8 mouse cellular contexts compared by ENCODE assay signal in the genomic region with DNA sequence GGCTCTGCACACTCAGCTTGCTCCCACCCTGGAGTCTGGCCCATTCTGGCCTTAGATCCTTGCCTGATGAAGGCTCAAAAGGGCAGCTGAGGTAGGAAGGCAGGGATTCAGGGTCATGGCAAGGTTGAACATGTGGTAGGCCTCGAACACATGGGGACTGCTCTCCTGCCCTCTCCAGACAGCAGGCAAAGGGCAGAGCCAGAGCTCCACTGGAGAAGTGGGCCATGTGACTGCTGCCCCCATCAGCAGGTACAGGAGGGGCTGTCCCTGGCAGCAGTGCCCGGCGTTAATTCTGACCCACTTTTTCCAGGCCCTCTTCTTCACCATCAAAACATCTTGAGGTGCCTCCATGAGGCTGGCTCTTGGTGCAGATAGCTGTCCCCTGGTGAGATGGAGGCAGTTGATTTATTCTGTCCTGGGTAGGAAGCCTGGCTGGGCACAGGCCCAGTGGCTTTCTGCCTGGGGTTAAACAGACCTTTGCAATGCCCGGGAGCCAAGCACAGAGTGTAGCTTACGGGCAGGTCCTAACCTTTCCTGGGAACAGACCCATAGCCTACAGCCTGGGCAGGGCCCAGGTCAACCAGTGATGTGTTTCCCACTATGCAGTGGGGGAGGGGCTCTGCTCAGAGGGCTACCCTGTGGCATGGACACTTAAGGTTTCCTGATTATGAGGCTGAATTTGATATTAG. TPM values are rescaled to one million over a fixed set of nuclear protein-coding genes. Genes with fewer than 3 reads are reported as not detected.
A peak's percentile ranks its signal among the peaks of the same experiment; 100 is the strongest.
DNase-seq lines count a peak whose midpoint lies in the region; ATAC-seq lines count a peak whose summit lies in the region.

No protein-coding gene starts in this region.

- 56% methylated on average over 5 of the region's 5 CpGs for WGBS in liver, embryonic 15.5 days (ENCODE audit: insufficient replicate concordance)

- H3K9me3 ChIP-seq in liver, embryonic 15.5 days (replicated peaks) = no peaks in the 10 kb centered on the region

- H3K36me3 ChIP-seq in liver, embryonic 15.5 days (replicated peaks) = peaks cover 55% of the 10 kb centered on the region

- H3K9ac ChIP-seq in liver, embryonic 15.5 days = peak overlapping the region; percentile 97

- peak overlapping the region; percentile 87 for H3K4me2 ChIP-seq in liver, embryonic 15.5 days

- H3K4me3 ChIP-seq in liver, embryonic 15.5 days (replicated peaks) = peak overlapping the region; percentile 94

- H3K4me1 ChIP-seq in liver, embryonic 15.5 days (replicated peaks) = peaks cover 73% of the 10 kb centered on the region

- peak overlapping the region; percentile 96 for H3K27ac ChIP-seq in liver, embryonic 15.5 days (replicated peaks)

- H3K27me3 ChIP-seq in liver, embryonic 15.5 days = no peaks in the 10 kb centered on the region

- ATAC-seq in liver, embryonic 15.5 days (ENCODE audit: insufficient read depth) = no peak
- ATAC-seq in granulocyte monocyte progenitor cell, adult 5-6 weeks (replicated peaks; ENCODE audit: poor library complexity, severe bottlenecking) = no peak

- peak; percentile 48 for DNase-seq in kidney, adult 18-20 months
- DNase-seq in kidney, adult 9 months = no peak
- DNase-seq in cerebellum, postnatal 10 days = peak; percentile 47 to 51
- DNase-seq in gastrocnemius, postnatal 25 days = peak; percentile 89
- no peak for DNase-seq in MN1 (ENCODE audit: low spot score)
- no peak for DNase-seq in urinary bladder, postnatal 10 days (ENCODE audit: low spot score)

RNA-seq across cellular contexts. Expression of a gene that starts 2.3 kb away (rescaled TPM):
- total RNA-seq in gastrocnemius, postnatal 25 days (2021) = 100 to 1,000 TPM; 513 to 650 TPM
- 980 and 1,043 TPM in 2 replicates for polyA plus RNA-seq in liver, embryonic 15.5 days (2015; fragmentation: Nextera tagmentation; extraction: Ambion mirVana)
- total RNA-seq in granulocyte monocyte progenitor cell, adult 5-6 weeks (2014; fragmentation: Nextera tagmentation) = 253 and 319 TPM in 2 replicates
- 278 and 345 TPM in 2 replicates for total RNA-seq in granulocyte monocyte progenitor cell, adult 5-6 weeks (2017)

RNA-seq across cellular contexts. Expression of a gene that starts 9.9 kb away (rescaled TPM):
- total RNA-seq in gastrocnemius, postnatal 25 days (2021) = under 1 TPM; 0.67 TPM
- 0.02 TPM in 1 of 2 replicates, not detected in the other for polyA plus RNA-seq in liver, embryonic 15.5 days (2015; fragmentation: Nextera tagmentation; extraction: Ambion mirVana)
- total RNA-seq in granulocyte monocyte progenitor cell, adult 5-6 weeks (2014; fragmentation: Nextera tagmentation) = 0.28 TPM in 1 of 2 replicates, not detected in the other
- total RNA-seq in granulocyte monocyte progenitor cell, adult 5-6 weeks (2017) = 0.39 TPM in 1 of 2 replicates, not detected in the other

RNA-seq across cellular contexts. Expression of a gene that starts 17.7 kb away (rescaled TPM):
- 1 to 10 TPM; 4.0 to 4.4 TPM for total RNA-seq in gastrocnemius, postnatal 25 days (2021)
- polyA plus RNA-seq in liver, embryonic 15.5 days (2015; fragmentation: Nextera tagmentation; extraction: Ambion mirVana) = 0.15 and 0.37 TPM in 2 replicates
- total RNA-seq in granulocyte monocyte progenitor cell, adult 5-6 weeks (2014; fragmentation: Nextera tagmentation) = 2.2 TPM in 1 of 2 replicates, not detected in the other
- total RNA-seq in granulocyte monocyte progenitor cell, adult 5-6 weeks (2017) = 0.34 TPM in 1 of 2 replicates, not detected in the other

RNA-seq across cellular contexts. Expression of a gene that starts 24.6 kb away (rescaled TPM):
- 100 to 1,000 TPM; 329 to 332 TPM for total RNA-seq in gastrocnemius, postnatal 25 days (2021)
- 105 and 107 TPM in 2 replicates for polyA plus RNA-seq in liver, embryonic 15.5 days (2015; fragmentation: Nextera tagmentation; extraction: Ambion mirVana)
- 110 and 115 TPM in 2 replicates for total RNA-seq in granulocyte monocyte progenitor cell, adult 5-6 weeks (2014; fragmentation: Nextera tagmentation)
- total RNA-seq in granulocyte monocyte progenitor cell, adult 5-6 weeks (2017) = 98.7 and 142 TPM in 2 replicates

RNA-seq across cellular contexts. Expression of a gene that starts 37.4 kb away (rescaled TPM):
- total RNA-seq in gastrocnemius, postnatal 25 days (2021) = 10 to 100 TPM; 19.1 to 19.6 TPM
- 21.4 and 23.1 TPM in 2 replicates for polyA plus RNA-seq in liver, embryonic 15.5 days (2015; fragmentation: Nextera tagmentation; extraction: Ambion mirVana)
- total RNA-seq in granulocyte monocyte progenitor cell, adult 5-6 weeks (2014; fragmentation: Nextera tagmentation) = 7.4 and 9.7 TPM in 2 replicates
- total RNA-seq in granulocyte monocyte progenitor cell, adult 5-6 weeks (2017) = 8.1 and 14.6 TPM in 2 replicates

Comparison
In these comparisons a context has a peak if more than half of its experiments do, and no peak if none do; other contexts are left out.
1. DNase-seq: peak in kidney, adult 18-20 months (single experiment), cerebellum, postnatal 10 days (2 of 2) and gastrocnemius, postnatal 25 days (single experiment); none in kidney, adult 9 months (single experiment), MN1 (single experiment) and urinary bladder, postnatal 10 days (single experiment).